Mouse (Mus musculus) embryonic facial prominence, embryonic 14.5 days (tissue): ENCODE measurements around the gene Cebpa. TPM values are rescaled to one million over a fixed set of nuclear protein-coding genes. Genes with fewer than 3 reads are reported as not detected.

ENCODE experiments used
- ATAC-seq: fragments of 200-750 bp; cut with Nextera tagmentation; 2 replicates; pipeline ENCODE4 v1.8.0; 2017; ENCODE audit warnings: low read depth, moderate number of reproducible peaks, moderate TSS enrichment
- DNase-seq: peaks from one replicate; pipeline ENCODE4 v3.0.0-alpha.2; 2015; ENCODE audit warnings: low spot score
- H3K27ac ChIP-seq: fragments of 300-500 bp; sonication (generic); replicated peaks from 2 replicates; pipeline ENCODE4 v1.5.1; 2014; ENCODE audit warnings: low read depth, mild to moderate bottlenecking, low read length, moderate library complexity
- H3K27me3 ChIP-seq: fragments of 300-500 bp; sonication (generic); replicated peaks from 2 replicates; pipeline ENCODE4 v1.6.1; 2014; ENCODE audit warnings: low read length; ENCODE audit not compliant: control insufficient read depth, insufficient read depth
- H3K36me3 ChIP-seq: fragments of 300-500 bp; sonication (generic); 2 replicates; pipeline ENCODE4 v1.6.1; 2014; ENCODE audit warnings: low read length, mixed read lengths; ENCODE audit not compliant: control insufficient read depth, insufficient read depth
- H3K4me1 ChIP-seq: fragments of 300-500 bp; sonication (generic); 2 replicates; pipeline ENCODE4 v1.6.1; 2014; ENCODE audit warnings: antibody characterized with exemption, low read length; ENCODE audit not compliant: control insufficient read depth, insufficient read depth
- H3K4me2 ChIP-seq: fragments of 300-500 bp; sonication (generic); 2 replicates; pipeline ENCODE4 v1.6.1; 2014; ENCODE audit warnings: low read depth, mild to moderate bottlenecking, low read length, moderate library complexity, mixed read lengths
- H3K4me3 ChIP-seq: fragments of 300-500 bp; sonication (generic); 2 replicates; pipeline ENCODE4 v1.5.1; 2014; ENCODE audit warnings: low read depth, mild to moderate bottlenecking, low read length
- H3K9ac ChIP-seq: fragments of 300-500 bp; sonication (generic); 2 replicates; pipeline ENCODE4 v1.6.1; 2014; ENCODE audit warnings: low read depth, mild to moderate bottlenecking, low read length, moderate library complexity, mixed read lengths
- H3K9me3 ChIP-seq: fragments of 300-500 bp; sonication (generic); 2 replicates; pipeline ENCODE4 v1.6.1; 2016; ENCODE audit warnings: low read length; ENCODE audit not compliant: control insufficient read depth
- WGBS: fragments of 180-500 bp; shearing (Covaris S2); extraction: QIAGEN DNeasy Blood & Tissue Kit; methylation state at CpG from one replicate; pipeline ENCODE4 v1.1.7; 2014; 5-methylcytosine and 5-hydroxymethylcytosine counted together
- polyA plus RNA-seq: library from polyadenylated mRNA; unstranded; fragments of >200 nt; fragmentation: Nextera tagmentation; extraction: Ambion mirVana; gene quantifications from 2 replicates; pipeline ENCODE4 v1.2.1, GENCODE M21; 2014

Cebpa gene
- polyA plus RNA-seq, 1 experiment from 2014 or later = 10.9 TPM

DNA sequence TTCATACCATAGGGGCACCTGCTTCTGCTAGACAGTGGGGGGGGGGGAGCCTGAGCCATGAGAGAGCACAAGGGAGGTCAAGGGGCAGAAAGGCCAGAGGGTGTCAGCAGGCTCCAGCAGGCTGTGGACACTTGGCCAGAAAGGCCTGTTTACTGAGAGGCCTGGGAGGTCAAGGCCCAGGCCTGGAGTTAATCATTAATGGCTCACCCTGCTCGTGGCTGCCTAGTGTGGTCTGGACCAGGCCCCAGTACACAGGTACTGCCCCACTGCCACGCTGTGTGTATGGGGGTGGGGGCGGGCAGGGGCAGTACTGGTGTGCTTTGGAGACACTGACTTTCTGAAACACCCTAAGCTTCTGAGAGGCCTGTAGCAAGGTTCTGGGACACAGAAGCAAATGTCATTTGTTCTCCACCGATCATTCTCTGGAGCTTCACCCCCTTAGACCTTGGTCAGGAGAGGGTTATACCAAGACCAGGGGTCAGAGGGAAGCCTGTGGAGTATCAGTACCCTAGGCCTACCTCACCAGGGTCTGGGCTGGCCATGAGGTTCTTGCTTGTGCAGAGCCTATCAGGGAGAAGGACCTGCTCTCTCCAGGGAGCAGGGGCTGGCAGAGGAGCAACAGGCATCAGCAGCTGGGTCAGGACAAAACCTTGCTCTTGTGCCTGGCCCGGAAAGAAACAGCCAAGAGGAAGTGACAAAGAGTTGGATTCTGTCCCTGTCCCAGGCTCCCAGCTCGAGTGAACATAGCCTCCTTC is 24.9 kb downstream of the Cebpa start:
- no peak overlapping the region for H3K4me2 ChIP-seq
- ATAC-seq = no peak
- DNase-seq = no peak
- H3K4me1 ChIP-seq = no peaks in the 10 kb centered on the region; the same call in 1 of the 2 replicates
- no peaks in the 10 kb centered on the region for H3K27me3 ChIP-seq
- H3K4me3 ChIP-seq = no peak overlapping the region
- WGBS = 43% methylated on average over 5 of the region's 6 CpGs
- H3K36me3 ChIP-seq = no peaks in the 10 kb centered on the region
- no peak overlapping the region for H3K9ac ChIP-seq
- H3K9me3 ChIP-seq = no peaks in the 10 kb centered on the region
- H3K27ac ChIP-seq = no peak overlapping the region

- Histone ChIP-seq H3K9me3 (no peaks in the 10 kb centered on the region), H3K4me2 (no peak overlapping the region), H3K4me3 (no peak overlapping the region), H3K36me3 (no peaks in the 10 kb centered on the region), H3K27ac (no peak overlapping the region), H3K9ac (no peak overlapping the region), H3K27me3 (no peaks in the 10 kb centered on the region), H3K4me1 (no peaks in the 10 kb centered on the region; the same call in 1 of the 2 replicates)
- no peak for ATAC-seq
- DNase-seq = no peak
- WGBS = 84% methylated on average over 9 of the region's 9 CpGs
These were observed 26.0 kb downstream of the Cebpa start for GRCm38 (mm10) chr7:35145068-35145467.

DNA sequence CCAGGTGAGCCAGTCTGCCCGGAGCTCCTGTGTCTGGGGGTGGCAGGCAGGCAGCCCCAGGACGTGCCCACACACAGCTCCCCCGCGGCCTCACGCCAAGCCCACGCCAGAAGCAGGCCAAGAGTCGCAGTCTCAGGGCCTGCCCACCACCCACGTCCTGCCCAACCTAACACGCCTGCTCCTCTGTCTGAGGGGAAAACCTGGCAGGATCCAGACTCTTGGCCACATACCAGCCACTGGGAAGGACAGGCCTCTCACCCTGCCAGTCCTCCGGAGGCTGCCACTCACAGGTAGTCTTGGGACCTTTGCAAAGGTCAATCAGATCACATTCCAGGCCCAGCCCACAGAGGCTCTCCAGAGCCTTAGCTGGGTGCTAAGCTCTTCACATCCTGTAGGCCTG is 27.2 kb downstream of the Cebpa start:
- H3K4me3 ChIP-seq = no peak overlapping the region
- no peak overlapping the region for H3K4me2 ChIP-seq
- no peaks in the 10 kb centered on the region; the same call in 1 of the 2 replicates for H3K4me1 ChIP-seq
- no peaks in the 10 kb centered on the region for H3K27me3 ChIP-seq
- no peak overlapping the region for H3K9ac ChIP-seq
- no peaks in the 10 kb centered on the region for H3K9me3 ChIP-seq
- ATAC-seq (no peak), DNase-seq (no peak)
- no peaks in the 10 kb centered on the region for H3K36me3 ChIP-seq
- no peak overlapping the region for H3K27ac ChIP-seq
- WGBS = 66% methylated on average over 7 of the region's 10 CpGs

DNA sequence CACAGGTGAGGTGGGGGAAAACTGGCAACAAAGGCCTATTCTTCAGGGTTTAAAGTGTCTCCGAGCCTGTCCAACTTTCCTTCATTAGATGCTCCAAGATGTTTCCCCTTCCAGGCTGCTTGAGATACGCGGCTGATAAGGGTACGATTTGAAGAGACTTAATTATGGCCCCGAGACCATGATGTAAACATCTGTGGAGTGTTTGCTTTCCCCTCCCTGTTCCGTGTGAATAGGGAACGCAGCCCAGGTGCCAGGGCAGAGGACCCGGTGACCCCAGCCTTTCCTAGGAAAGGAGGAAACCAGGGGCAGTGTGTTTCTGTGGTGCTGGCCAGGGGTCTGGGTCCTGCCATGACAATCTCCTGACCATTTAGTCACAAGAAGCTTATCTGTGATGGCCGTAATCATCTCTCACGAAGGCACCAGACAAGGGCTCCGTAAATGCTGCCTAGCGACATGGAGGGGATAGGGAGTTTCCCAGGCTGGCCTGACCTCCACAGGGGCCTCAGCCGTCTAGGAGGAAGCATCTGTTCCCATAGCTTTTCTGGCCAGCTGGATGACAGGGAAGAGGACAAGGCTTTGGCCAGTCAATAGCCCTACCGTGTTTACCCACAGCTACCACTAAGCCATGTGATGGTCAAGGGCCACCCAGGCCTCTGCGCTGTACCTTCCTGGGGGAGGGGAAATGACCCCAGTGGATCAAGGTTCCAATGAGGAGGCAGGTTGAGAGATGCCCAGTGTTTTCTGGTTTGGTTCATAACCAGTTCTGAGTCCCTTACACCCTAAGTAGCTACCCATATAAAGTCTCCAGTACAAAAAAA is 30.7 kb downstream of the Cebpa start:
- no peaks in the 10 kb centered on the region for H3K9me3 ChIP-seq
- no peak overlapping the region for H3K27ac ChIP-seq
- H3K4me1 ChIP-seq = no peaks in the 10 kb centered on the region
- no peak overlapping the region for H3K4me2 ChIP-seq
- DNase-seq = no peak
- H3K27me3 ChIP-seq = no peaks in the 10 kb centered on the region
- no peak overlapping the region for H3K9ac ChIP-seq
- H3K36me3 ChIP-seq = no peaks in the 10 kb centered on the region
- no peak for ATAC-seq
- no peak overlapping the region for H3K4me3 ChIP-seq
- WGBS = 48% methylated on average over 15 of the region's 15 CpGs

DNA sequence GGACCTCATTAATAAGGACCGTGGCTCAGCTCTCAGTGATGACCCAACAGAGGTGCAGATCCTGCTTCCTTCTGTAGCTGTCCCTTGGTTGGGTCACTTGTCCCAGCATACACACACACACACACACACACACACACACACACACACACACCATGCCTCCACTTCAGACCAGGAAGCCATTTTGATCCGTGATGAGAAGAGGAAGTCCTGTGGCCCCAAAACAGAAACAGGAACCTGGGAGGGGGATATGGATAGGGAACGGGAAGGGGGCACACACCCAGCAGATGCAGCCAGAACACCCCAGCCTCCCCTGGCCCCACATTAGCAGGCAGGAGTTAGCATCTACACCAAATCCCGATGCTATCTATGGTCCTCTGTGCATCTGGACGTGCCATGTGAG is 31.8 kb downstream of the Cebpa start:
- Histone ChIP-seq H3K9me3 (no peaks in the 10 kb centered on the region), H3K4me1 (no peaks in the 10 kb centered on the region), H3K27ac (no peak overlapping the region), H3K9ac (no peak overlapping the region), H3K27me3 (no peaks in the 10 kb centered on the region), H3K4me3 (no peak overlapping the region), H3K4me2 (no peak overlapping the region), H3K36me3 (no peaks in the 10 kb centered on the region)
- 70% methylated on average over 5 of the region's 5 CpGs for WGBS
- DNase-seq = no peak
- no peak for ATAC-seq

DNA sequence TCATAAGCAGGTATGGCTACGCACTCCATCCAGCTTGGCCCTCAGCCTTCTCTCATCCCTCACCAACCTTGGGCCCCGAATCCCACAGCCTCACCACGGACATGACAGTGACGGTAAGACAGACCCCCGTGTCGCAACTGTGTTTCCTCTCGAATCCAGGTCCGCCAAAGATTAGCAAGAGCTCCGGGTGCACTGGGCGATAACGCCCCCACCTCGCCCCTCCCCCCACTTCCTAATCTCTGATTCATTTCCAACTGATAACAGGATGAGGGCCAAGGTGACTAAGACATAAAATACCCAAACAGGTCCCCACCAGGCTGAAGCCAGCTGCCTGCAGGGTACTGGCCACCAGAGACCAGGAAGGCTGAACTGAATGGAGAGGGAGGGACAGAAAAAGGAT is 35.4 kb downstream of the Cebpa start:
- Histone ChIP-seq H3K27ac (no peak overlapping the region), H3K4me2 (no peak overlapping the region), H3K27me3 (no peaks in the 10 kb centered on the region), H3K4me3 (no peak overlapping the region), H3K36me3 (no peaks in the 10 kb centered on the region), H3K9me3 (no peaks in the 10 kb centered on the region), H3K9ac (no peak overlapping the region), H3K4me1 (no peaks in the 10 kb centered on the region)
- ATAC-seq (no peak), DNase-seq (no peak)
- WGBS = 78% methylated on average over 12 of the region's 12 CpGs

GRCm38 (mm10) chr7:35156561-35157477 is 37.7 kb downstream of the Cebpa start:
- Histone ChIP-seq H3K4me2 (no peak overlapping the region), H3K9ac (no peak overlapping the region), H3K27me3 (no peaks in the 10 kb centered on the region), H3K4me3 (no peak overlapping the region), H3K4me1 (no peaks in the 10 kb centered on the region), H3K9me3 (no peaks in the 10 kb centered on the region), H3K36me3 (no peaks in the 10 kb centered on the region), H3K27ac (no peak overlapping the region)
- ATAC-seq (no peak), DNase-seq (no peak)
- 74% methylated on average over 16 of the region's 16 CpGs for WGBS

DNA sequence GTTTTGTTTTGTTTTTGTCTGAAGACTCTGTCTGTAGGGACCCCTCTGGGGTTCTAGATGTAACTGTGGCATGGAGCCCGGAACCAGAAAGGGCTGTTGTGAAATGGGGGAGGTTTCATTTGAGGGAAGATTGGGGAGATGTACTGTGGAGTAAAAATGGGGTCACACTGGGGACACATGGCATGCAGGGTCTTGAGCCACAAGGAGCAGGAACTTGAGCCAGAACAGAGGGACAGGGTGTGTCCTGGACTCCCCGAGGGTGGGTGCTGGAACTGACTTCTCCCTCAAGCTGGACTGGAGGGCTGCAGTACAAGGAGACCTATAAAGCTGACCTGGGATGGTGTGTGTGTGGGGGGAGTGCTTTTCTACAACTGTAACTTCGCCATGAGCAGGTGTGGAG is 38.4 kb downstream of the Cebpa start:
- WGBS = 68% methylated on average over 3 of the region's 3 CpGs
- H3K27me3 ChIP-seq = no peaks in the 10 kb centered on the region
- no peak overlapping the region for H3K4me2 ChIP-seq
- H3K9me3 ChIP-seq = no peaks in the 10 kb centered on the region
- ATAC-seq (no peak), DNase-seq (no peak)
- H3K4me1 ChIP-seq = no peaks in the 10 kb centered on the region
- no peak overlapping the region for H3K27ac ChIP-seq
- H3K9ac ChIP-seq = no peak overlapping the region
- H3K4me3 ChIP-seq = no peak overlapping the region
- no peaks in the 10 kb centered on the region for H3K36me3 ChIP-seq
